Mouse (Mus musculus) midbrain, embryonic 10.5 days (tissue): ENCODE measurements at regions not wholly inside any gene's neighbourhood (a gene's known extent, or its start where the extent isn't known, plus 50 kb on each side); places are given as distances from the start of the nearest gene placed in this dataset.

Experiments
- DNase-seq: peaks from one replicate; pipeline ENCODE4 v3.0.0-alpha.2; 2017; ENCODE audit warnings: low spot score
- H3K27ac ChIP-seq: fragments of 300-500 bp; sonication (generic); replicated peaks from 2 replicates; pipeline ENCODE4 v1.5.1; 2016; ENCODE audit warnings: mild to moderate bottlenecking
- H3K27me3 ChIP-seq: fragments of 300-500 bp; sonication (generic); 2 replicates; pipeline ENCODE4 v1.6.1; 2016; ENCODE audit warnings: low read depth, mild to moderate bottlenecking; ENCODE audit not compliant: poor library complexity, severe bottlenecking
- H3K36me3 ChIP-seq: fragments of 300-500 bp; sonication (generic); 2 replicates; pipeline ENCODE4 v1.6.1; 2016; ENCODE audit warnings: mild to moderate bottlenecking, moderate library complexity
- H3K4me1 ChIP-seq: fragments of 300-500 bp; sonication (generic); 2 replicates; pipeline ENCODE4 v1.6.1; 2016
- H3K4me3 ChIP-seq: fragments of 300-500 bp; sonication (generic); 2 replicates; pipeline ENCODE4 v1.5.1; 2016; ENCODE audit warnings: mild to moderate bottlenecking, moderate library complexity
- H3K9me3 ChIP-seq: fragments of 300-500 bp; sonication (generic); replicated peaks from 2 replicates; pipeline ENCODE4 v1.6.1; 2016; ENCODE audit warnings: mild to moderate bottlenecking
- WGBS: fragments of 180-500 bp; shearing (Covaris S2); methylation state at CpG from one replicate; pipeline ENCODE4 v1.1.7; 2016; 5-methylcytosine and 5-hydroxymethylcytosine counted together

DNA sequence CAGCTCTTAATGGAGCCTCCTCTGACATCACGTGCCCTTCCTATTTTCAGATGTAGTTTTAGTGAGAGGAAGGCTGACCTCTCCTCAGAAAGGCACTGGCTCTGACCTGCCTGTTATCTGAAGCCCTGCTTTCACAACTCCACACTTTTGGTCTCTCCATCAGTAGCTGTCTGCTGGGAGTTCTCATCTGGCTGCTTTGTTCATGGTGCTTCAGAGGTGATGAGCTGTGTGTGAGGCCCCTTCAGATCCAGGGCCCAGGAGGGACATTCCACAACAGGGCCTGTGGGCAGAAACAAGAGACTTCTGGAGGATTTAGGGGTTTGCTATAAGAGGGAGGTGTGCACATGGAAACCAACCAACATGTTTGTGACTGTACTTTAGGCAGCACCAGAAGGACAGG, 50.8 kb upstream of the Fhl2 start:
- Histone ChIP-seq H3K4me1 (no peaks in the 10 kb centered on the region), H3K27ac (no peak overlapping the region), H3K4me3 (no peak overlapping the region), H3K36me3 (no peaks in the 10 kb centered on the region), H3K9me3 (no peaks in the 10 kb centered on the region), H3K27me3 (no peaks in the 10 kb centered on the region)
- 76% methylated on average over 1 of the region's 1 CpGs for WGBS
- no peak for DNase-seq

GRCm38 (mm10) chr1:43250281-43250680, 53.5 kb upstream of the Fhl2 start:
- Histone ChIP-seq H3K9me3 (no peaks in the 10 kb centered on the region), H3K4me1 (no peaks in the 10 kb centered on the region), H3K36me3 (no peaks in the 10 kb centered on the region), H3K27me3 (no peaks in the 10 kb centered on the region), H3K4me3 (no peak overlapping the region), H3K27ac (no peak overlapping the region)
- WGBS = 86% methylated on average over 6 of the region's 6 CpGs
- no peak for DNase-seq

- WGBS = 88% methylated on average over 7 of the region's 7 CpGs
- no peak overlapping the region for H3K27ac ChIP-seq
- DNase-seq = no peak
These were observed 54.6 kb upstream of the Fhl2 start for GRCm38 (mm10) chr1:43251356-43251755.

GRCm38 (mm10) chr1:43254129-43254528, 57.3 kb upstream of the Fhl2 start:
- Histone ChIP-seq H3K4me1 (no peaks in the 10 kb centered on the region), H3K9me3 (no peaks in the 10 kb centered on the region), H3K27me3 (no peaks in the 10 kb centered on the region), H3K4me3 (no peak overlapping the region), H3K36me3 (no peaks in the 10 kb centered on the region), H3K27ac (no peak overlapping the region)
- no peak for DNase-seq
- WGBS = 92% methylated on average over 1 of the region's 1 CpGs

More at GRCm38 (mm10) chr1:43251356-43251755, 54.6 kb upstream of the Fhl2 start:
- Histone ChIP-seq H3K9me3 (no peaks in the 10 kb centered on the region), H3K27me3 (no peaks in the 10 kb centered on the region), H3K4me3 (no peak overlapping the region), H3K4me1 (no peaks in the 10 kb centered on the region), H3K36me3 (no peaks in the 10 kb centered on the region)

DNA sequence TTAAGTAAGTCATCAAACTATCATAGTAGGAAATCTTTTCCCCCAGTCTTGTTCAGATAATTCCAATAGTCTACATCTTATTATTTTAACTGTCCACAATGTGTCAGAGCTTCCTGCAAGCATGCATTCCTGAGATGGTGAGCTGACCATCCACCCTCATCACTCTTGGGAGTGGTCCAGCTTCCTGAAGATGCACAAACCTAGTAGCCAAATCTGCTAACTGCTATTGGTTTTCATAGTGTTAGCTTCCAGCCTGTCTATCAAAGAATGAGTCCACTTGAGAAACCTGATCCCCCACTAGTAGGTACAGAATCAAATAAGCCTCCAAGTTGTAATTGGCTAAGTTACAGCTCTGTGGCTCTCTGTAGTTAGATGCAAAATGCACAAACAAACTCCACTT, 59.3 kb upstream of the Fhl2 start:
- H3K9me3 ChIP-seq = no peaks in the 10 kb centered on the region
- DNase-seq = no peak

DNA sequence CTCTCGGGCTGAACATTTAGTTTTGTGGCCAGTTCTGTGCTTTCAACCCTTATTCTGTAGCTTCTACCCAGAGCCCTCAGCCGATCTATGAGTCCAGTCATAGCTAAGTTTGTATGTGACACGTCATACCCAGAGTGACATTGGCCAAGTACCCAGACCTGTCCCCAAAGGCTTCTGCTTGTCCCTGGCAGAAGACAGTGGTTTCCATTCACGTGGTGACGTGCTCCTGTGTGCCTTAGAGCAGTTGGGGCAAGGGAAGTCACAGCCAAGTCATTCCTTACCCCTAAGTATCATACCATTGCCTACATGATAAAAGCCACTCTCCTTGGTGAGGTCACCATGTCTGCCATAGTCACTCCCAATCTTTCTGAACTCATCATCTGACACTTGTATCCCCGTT, 61.1 kb upstream of the Fhl2 start:
- 86% methylated on average over 6 of the region's 6 CpGs for WGBS
- Histone ChIP-seq H3K9me3 (no peaks in the 10 kb centered on the region), H3K27ac (no peak overlapping the region), H3K4me1 (no peaks in the 10 kb centered on the region), H3K36me3 (no peaks in the 10 kb centered on the region), H3K4me3 (no peak overlapping the region), H3K27me3 (no peaks in the 10 kb centered on the region)
- DNase-seq = no peak

More for the DNA sequence above, 59.3 kb upstream of the Fhl2 start:
- Histone ChIP-seq H3K27ac (no peak overlapping the region), H3K27me3 (no peaks in the 10 kb centered on the region), H3K4me1 (no peaks in the 10 kb centered on the region), H3K4me3 (no peak overlapping the region), H3K36me3 (no peaks in the 10 kb centered on the region)

DNA sequence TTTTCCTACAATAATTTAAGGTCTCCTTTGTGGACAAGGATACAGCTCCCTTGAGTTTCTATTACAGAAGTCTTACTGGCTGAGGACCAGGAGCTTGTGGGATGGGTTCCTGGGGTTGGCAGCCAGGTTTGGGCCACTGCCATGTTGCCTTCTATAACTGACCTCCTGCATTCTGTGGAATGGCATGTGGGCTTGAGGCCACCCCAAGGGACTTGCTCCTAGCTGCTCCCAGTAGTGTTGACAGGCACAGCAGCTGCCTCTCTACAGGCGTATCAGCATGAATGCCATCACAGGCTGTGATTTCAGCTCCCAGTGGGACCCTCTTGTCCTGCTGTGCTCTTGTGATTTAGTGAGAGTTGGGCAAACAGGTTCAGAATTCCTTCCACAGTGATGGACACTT, 63.1 kb upstream of the Fhl2 start:
- no peaks in the 10 kb centered on the region for H3K9me3 ChIP-seq
- H3K4me1 ChIP-seq = peaks cover 2% of the 10 kb centered on the region; the same call in 1 of the 2 replicates
- H3K36me3 ChIP-seq = no peaks in the 10 kb centered on the region
- no peak for DNase-seq
- no peaks in the 10 kb centered on the region for H3K27me3 ChIP-seq
- H3K4me3 ChIP-seq = no peak overlapping the region
- H3K27ac ChIP-seq = no peak overlapping the region
- WGBS = 77% methylated on average over 1 of the region's 1 CpGs

DNA sequence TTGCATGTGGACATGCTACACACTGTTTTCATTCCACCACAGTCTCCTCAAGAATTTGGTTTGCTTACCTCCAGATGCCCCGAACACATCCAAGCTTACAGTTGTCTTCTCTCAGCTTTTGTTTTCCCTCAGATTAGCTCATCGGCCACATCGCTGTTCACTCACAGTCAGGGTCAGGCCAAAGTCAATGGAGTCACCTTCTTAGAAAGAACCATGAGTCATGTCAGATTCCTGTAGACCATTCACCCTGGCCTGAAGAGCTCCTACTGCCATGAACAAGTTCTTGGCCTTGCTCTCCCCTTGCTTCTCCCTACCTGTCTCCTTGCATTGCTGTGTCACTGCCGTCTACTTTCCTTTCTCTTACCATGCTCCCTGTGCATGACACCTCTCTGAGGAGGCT, 63.7 kb upstream of the Fhl2 start:
- no peak for DNase-seq
- no peaks in the 10 kb centered on the region for H3K9me3 ChIP-seq
- peaks cover 2% of the 10 kb centered on the region; the same call in 1 of the 2 replicates for H3K4me1 ChIP-seq
- no peaks in the 10 kb centered on the region for H3K36me3 ChIP-seq
- H3K27ac ChIP-seq = no peak overlapping the region
- WGBS = 94% methylated on average over 4 of the region's 4 CpGs
- H3K4me3 ChIP-seq = no peak overlapping the region
- no peaks in the 10 kb centered on the region for H3K27me3 ChIP-seq

DNA sequence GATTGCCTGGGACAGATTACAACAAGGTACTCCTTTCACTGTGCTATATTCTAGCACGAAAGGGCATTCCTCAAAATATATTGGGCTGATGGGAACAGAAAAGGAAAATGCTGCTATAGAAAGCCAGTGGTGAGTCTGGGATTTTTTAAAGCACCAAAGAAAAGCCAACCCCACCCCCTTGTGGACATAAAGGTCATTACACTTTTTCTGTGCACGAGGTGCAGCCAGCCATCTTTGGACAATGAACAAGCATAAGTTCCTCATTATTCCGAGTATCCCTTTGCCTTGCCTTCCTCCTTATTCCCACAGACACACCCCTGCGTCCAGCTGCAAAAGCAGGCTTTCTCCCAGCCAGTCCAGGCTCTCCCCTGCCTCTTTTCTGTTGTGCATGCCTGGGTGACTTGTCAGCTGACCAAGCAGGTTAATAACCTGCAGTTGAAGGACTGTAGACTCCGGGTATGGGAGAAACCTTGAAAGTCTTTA, 67.7 kb upstream of the Fhl2 start:
- peak; percentile 70 for DNase-seq
- WGBS = 27% methylated on average over 5 of the region's 5 CpGs
- H3K4me3 ChIP-seq = no peak overlapping the region
- no peaks in the 10 kb centered on the region for H3K36me3 ChIP-seq
- H3K27ac ChIP-seq = peak overlapping the region; percentile 72
- no peaks in the 10 kb centered on the region for H3K9me3 ChIP-seq
- no peaks in the 10 kb centered on the region for H3K27me3 ChIP-seq
- H3K4me1 ChIP-seq = peaks cover 2% of the 10 kb centered on the region; the same call in 1 of the 2 replicates

DNA sequence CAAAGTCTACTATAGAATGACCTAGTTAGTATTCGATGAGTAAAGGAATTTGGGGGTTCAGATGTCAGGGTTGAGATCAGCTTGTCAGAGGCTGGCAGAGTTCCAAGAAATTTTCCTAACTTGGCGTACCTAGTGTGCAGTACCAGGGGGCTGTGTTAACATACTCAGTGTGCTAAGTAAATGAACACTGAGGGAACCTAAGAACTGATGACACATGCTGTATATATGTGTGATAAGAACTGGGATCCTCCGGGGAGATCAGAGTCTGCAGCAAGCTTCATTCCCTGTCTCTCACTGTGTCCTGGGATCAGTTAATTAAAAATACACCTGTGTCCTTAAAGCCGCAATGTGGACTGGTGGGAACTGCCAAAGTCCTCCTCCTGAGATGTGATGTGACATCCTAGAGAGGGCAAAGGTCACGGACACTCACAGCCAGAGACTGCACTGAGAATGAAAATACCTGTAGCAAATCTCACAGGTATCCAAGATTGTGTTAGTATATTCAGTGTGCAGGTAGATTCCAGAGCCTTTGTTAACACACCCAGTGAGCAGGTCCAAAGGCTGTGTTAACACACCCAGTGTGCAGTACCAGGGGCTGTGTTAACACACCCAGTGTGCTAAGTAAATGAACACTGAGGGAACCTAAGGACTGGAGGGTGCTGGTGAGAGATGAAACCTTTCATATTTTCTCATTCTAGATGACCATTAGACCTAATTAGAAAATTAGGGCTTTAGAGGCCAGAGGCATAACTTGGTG, 69.1 kb upstream of the Fhl2 start:
- no peak overlapping the region for H3K4me3 ChIP-seq
- WGBS = 94% methylated on average over 5 of the region's 5 CpGs
- H3K27me3 ChIP-seq = no peaks in the 10 kb centered on the region
- H3K36me3 ChIP-seq = no peaks in the 10 kb centered on the region
- H3K27ac ChIP-seq = no peak overlapping the region
- no peak for DNase-seq
- no peaks in the 10 kb centered on the region for H3K9me3 ChIP-seq
- H3K4me1 ChIP-seq = peaks cover 2% of the 10 kb centered on the region; the same call in 1 of the 2 replicates

DNA sequence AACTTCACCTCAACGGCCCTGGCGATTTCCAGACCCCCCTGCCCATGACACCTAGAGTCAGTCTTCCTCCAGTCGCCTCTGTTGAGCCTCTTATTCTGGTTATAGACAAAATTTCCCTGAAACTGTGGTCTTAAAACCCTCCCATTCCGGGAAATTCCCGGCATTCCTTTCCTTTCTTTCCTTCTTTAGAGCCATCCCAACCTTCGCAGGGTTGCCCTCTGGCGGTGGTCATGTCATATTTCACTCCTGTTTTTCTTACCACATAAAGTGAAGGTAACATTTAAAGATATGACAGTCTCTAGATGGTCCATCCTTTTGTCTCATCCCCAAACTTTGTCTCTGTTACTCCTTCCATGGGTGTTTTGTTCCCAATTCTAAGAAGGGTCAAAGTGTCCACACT, 72.9 kb upstream of the Fhl2 start:
- H3K36me3 ChIP-seq = no peaks in the 10 kb centered on the region
- WGBS = 37% methylated on average over 7 of the region's 7 CpGs
- no peaks in the 10 kb centered on the region for H3K9me3 ChIP-seq
- H3K4me3 ChIP-seq = no peak overlapping the region
- peak; percentile 16 for DNase-seq
- H3K27me3 ChIP-seq = no peaks in the 10 kb centered on the region
- 0 out of 2 replicates have a peak, but pooled peaks cover under 1% of the 10 kb centered on the region for H3K4me1 ChIP-seq
- H3K27ac ChIP-seq = no peak overlapping the region

- H3K27me3 ChIP-seq = no peaks in the 10 kb centered on the region
- no peak overlapping the region for H3K4me3 ChIP-seq
- no peaks in the 10 kb centered on the region for H3K9me3 ChIP-seq
- H3K4me1 ChIP-seq = no peaks in the 10 kb centered on the region
- H3K27ac ChIP-seq = no peak overlapping the region
- H3K36me3 ChIP-seq = no peaks in the 10 kb centered on the region
- no peak for DNase-seq
- 84% methylated on average over 2 of the region's 2 CpGs for WGBS
These were observed 76.6 kb upstream of the Fhl2 start for GRCm38 (mm10) chr1:43273236-43273868.

DNA sequence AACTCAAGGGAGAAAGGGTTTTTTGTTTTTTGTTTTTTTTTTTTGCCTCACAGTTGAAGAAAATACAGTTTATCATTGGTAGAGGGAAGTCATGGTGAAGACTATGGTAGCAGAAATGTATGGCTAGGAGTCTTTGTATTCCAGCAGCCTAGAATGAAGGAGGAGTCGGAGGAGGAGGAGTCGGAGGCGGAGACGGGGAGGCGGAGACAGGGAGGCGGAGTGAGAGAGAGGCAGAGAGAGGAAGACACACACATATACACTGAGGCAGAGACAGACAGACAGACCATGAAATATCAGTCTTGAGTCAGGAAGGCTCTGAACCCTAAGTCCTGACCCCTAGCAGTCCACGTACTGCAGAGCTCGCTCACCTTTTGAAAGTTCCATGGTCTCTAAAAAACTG, 95.0 kb upstream of the Fhl2 start:
- Histone ChIP-seq H3K4me1 (no peaks in the 10 kb centered on the region), H3K4me3 (no peak overlapping the region), H3K9me3 (no peaks in the 10 kb centered on the region), H3K27ac (no peak overlapping the region), H3K27me3 (no peaks in the 10 kb centered on the region), H3K36me3 (no peaks in the 10 kb centered on the region)
- DNase-seq = peak; percentile 9
- 86% methylated on average over 8 of the region's 8 CpGs for WGBS
